Mouse (Mus musculus) left cerebral cortex, postnatal 10 days (tissue): ENCODE data around the gene Rab15. TPM values are rescaled to one million over a fixed set of nuclear protein-coding genes. Genes with fewer than 3 reads are reported as not detected.

ENCODE experiments used
- DNase-seq, 2 experiments: peaks; one replicate each; pipeline ENCODE4 v3.0.0; 2021 to 2022; ENCODE audit warnings: low spot score in 2 of 2, mixed read lengths in 1 of 2; ENCODE audit errors: extremely low spot score in 1 of 2
- intact Hi-C: fragments of 180-260 bp; cut with DNase I; formaldehyde crosslinking; loops from one replicate; pipeline ENCODE4 v1.15.1; 2025
- total RNA-seq, 2 experiments: library from RNA; stranded (reverse); gene quantifications; 2 replicates each; pipeline ENCODE4 v1.2.3; 2021

The Rab15 gene
- total RNA-seq, 2 experiments from 2014 or later = 188 to 199 TPM

DNA sequence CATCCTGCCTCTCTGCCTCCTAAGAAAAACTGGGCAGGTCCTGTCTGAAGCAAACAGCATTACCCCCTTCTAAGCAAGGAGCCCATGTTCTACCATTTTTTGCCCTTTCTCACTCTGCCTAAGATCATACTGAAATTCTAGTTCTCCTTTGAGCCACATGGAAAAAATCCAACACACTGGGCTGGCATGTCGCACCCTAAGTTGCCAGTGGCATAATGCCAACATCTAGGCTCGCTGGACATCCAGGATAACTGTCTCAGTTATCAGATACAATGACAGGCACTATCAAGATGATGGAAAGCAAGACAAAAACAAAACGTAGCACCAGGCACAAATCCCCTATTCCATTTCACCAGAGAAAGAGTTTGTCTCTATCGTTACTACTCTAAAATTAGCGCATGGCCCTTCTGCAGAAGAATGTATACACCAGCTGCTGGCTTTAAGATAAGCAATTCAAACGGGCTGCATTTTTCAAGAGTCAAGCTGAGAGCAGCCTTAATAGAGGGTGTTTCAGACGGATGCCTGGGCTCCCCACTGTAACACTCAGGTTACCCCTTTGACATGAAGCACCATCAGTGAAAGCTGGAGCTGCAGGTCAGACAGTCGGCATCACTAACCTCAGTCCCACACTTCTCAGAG, 32.1 kb downstream of the Rab15 start:
- intact Hi-C loops = no loop called here
- no peak for DNase-seq

DNA sequence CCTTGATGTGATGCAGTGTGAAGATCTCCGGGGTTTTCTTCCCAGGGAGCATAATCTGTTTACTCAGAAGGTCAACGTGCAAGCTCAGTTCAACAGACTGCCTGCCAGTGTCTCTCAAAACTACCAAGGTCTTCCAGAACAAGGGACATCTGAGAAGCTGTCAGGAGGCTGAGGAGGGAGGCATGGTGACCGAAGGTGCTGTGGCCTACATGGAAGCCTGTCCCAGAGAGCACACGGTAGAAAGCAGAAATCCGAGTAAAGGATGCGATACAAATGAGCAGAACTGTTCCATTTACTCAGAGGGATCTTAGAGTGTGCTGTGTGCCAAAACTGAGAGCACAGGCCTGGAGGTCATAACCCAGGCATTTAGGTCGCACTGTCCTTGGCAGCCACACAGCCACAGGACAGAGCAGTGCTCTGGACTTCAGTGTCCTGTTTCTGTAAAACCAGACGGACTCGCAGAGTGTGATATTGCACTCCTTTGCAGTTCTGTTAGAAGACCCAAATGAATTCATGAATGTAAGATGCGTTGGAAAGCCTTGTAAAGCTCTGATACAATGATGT, 38.6 kb downstream of the Rab15 start:
- intact Hi-C loops = no loop called here

DNA sequence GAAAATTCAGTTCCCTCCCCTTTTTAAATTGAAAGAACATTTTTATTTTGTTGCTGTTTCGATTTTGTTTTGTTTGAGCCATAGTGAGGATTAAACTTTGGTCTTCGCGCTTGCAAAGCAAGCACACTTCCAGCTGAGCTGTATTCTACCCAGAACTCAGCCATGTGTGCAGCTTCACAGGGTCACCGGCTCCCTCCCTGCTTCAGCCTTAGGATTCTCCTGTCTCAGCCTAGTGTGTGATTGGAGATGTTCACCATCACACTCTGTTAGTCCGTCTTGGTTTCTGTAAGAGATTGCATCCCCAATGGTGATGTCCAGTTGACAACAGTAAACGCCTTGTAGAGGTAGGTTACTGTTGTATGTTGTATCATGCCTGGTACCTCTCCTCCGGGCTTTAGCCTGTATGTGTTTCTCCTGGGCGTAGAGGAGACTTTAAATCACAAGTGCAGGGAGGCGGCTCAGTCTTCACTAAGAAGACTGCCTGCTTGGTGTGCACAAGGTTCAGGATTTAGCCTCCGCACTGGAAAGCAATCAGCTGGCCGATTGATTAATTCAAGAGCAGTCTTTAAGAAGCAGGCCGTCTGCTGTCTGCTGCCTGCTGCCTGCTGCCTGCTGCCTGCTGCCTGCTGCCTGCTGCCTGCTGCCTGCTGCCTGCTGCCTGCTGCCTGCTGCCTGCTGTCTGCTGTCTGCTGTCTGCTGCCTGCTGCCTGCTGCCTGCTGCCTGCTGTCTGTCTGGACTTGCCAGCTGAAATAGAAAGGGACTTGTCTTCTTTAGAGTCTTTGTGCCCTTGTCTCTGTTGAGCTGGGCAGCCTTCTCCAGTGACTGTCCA, 41.9 kb downstream of the Rab15 start:
- no peak for DNase-seq
- intact Hi-C loops = no loop called here

More for the DNA sequence above, 38.6 kb downstream of the Rab15 start:
- no peak for DNase-seq

DNA sequence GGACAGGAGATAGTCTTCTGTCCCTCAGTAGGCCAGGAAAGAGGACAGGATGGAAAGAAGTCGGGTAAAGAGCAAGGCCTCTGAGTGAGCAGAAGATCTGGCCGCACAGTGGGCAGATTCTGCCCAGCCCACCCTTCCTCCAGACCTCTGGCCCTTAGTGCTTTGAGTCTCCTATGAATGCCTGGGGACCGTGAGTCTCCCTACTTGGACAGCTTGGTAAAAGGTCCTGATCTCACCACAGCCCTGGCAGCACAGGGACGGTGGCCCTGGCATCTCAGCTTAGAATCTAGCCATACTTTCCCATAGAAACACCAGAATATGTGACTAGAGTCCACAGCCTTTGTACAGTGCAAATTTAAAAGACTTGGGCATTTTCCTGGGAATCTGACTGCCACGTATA, 42.8 kb downstream of the Rab15 start:
- no peak for DNase-seq
- intact Hi-C loops = no loop called here

DNA sequence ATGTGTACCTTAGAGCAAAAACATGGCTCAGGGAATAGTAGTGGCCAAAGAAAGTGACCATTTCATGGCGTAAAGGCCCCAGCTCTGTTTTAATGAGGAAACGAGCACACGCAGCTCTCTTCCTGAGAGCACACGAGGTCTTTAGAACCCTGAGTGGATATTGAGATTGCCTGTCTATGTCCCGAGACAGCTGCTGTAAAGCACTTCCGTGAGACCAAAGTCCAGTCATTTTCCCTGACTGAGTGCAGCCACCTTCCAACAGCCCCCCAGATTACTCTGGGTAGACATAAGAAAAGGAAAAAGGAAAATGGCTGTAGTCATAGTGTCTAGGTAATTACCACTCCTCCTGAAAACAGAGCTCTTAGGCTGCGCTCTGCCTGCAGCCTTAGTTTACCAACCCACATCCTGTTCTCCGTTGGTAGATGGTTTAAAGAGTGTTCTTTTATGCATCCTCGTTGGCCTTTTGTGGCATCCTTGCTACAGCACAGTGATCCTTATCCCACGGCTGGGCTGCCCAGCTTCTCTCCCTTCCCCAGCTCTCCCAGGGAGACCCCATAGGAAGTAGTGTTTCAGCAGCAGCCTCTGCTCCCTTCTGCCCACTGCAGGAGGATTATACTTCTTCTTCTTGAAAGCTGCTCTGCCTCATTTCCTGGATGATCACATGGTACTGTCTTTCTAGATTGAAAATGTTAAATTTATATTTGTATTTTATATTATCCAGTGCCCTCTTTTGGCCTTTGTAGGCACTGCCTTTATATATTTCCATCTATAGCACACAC, 44.2 kb downstream of the Rab15 start:
- no peak for DNase-seq
- intact Hi-C loops = no loop called here

DNA sequence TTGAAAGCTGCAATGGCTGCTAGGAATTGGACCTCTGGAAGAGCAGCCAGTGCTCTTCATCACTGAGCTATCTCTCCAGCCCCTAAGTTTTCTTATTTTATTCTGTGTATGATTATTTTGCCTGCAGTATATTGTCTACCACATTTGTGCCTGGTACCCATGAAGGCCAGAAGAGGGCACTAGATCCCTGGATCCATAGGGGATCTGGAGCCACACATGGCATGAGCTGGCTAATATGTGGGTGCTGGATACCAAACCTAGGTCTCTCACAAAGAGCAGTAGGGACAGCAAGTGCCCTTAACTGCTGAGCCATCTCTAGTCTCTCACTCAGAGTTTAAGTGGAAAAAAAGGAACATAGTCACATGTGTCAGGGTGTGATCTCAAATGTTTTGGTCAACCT, 44.9 kb downstream of the Rab15 start:
- no peak for DNase-seq
- intact Hi-C loops = no loop called here

DNA sequence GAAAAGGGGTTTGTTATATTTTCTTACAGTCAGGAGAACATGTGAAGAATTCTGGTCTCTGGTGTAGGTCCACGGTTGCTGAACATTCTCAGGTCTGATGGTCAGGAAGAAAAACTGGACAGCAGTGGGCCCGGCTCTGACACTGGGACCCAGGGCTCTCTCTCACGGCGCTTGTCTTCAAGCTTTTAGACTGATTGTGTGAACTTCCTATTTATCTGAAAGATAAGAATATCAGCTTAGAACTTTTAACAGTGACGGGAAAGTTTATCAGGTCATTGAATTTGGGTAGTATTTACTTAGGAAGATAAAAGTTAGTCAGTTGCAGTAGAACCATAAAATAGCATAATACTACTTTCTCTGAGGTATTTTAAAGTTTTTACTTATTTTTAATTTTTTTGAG, 45.8 kb downstream of the Rab15 start:
- DNase-seq = no peak
- intact Hi-C loops = no loop called here

DNA sequence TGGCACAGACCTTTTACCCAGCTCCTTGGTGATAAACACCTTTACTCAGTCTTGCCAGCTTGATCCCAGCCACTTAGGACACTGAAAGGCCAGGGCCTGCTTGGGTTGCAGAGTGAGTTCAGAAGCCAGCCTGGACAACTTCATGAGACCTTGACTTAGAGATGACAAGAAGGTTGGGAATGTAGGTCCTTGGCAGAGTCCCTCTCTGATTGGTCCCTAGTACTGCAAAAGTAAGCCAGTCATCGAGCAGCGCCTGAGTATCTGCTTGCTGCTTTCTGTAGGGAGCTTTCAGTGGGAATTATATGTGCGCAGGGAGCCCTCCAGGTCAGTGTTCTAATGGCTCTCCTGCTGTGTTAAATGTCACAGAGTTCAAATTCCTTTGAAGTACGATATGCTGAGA, 47.6 kb downstream of the Rab15 start:
- intact Hi-C loops = no loop called here
- no peak for DNase-seq

DNA sequence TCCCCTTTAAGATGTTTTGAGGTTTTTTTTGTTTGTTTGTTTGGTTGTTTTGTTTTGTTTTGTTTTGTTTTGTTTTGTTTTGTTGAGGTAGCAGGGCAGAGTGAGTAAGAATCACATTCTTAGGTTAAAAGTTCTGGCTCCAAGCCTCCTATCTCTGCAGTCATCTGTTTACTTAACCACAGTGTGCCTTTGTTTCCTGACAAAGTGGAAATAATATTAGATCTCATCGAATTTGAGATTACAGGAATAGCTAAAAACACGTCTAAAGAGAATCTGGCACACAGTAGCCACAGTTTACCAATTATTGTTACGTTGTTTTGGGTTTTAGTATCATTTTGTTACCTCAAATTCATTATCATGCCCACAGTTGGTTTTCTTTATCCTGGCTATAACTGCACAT, 48.1 kb downstream of the Rab15 start:
- DNase-seq = no peak
- intact Hi-C loops = no loop called here

DNA sequence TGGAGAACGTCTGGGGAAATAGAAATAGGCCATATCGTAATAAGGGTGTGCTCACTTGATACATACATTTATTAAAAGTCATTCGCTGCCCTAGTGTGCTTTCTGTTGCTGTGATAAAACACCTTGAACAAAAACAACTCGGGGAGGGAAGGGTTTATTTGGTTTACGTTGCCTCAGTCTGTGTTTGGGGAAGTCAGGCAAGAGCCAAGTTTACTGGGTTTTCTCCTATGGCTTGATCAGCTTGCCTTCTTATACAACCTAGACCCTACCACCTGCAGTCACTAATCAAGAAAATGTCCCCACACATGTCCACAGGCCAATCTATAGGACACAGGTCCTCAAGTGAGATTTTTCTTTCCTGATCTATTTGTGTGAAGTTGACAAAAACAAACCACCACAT, 51.2 kb downstream of the Rab15 start:
- intact Hi-C loops = no loop called here
- no peak for DNase-seq

DNA sequence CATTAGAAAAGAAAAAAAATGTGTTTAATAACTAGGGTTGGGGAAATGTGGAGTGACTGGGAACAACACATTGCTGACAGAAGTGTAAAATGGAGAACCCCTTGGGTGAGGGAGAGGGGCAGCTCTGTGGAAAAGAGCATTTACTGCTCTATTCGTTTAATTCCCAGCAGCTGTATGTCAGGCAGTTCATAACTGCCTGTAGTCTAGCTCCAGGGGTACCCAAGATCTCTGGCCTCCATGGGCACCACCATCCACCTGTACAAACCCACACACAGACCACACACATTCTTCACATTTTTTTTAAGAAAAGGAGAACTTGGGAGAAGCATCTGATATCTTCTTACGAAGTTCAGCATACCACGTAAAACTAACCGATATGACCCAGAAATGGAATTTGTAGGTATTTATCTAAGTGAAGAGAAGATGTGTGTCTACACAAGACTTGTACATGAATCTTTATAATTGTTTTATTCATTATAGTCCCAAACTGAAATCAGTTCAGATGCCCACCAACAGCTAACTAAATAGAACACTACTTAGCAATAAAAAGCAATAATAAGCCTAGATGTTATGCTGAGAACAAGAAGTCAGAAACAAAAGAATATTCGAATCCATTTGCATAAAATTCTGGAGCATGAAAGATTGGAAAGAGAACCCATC, 51.7 kb downstream of the Rab15 start:
- no peak for DNase-seq

DNA sequence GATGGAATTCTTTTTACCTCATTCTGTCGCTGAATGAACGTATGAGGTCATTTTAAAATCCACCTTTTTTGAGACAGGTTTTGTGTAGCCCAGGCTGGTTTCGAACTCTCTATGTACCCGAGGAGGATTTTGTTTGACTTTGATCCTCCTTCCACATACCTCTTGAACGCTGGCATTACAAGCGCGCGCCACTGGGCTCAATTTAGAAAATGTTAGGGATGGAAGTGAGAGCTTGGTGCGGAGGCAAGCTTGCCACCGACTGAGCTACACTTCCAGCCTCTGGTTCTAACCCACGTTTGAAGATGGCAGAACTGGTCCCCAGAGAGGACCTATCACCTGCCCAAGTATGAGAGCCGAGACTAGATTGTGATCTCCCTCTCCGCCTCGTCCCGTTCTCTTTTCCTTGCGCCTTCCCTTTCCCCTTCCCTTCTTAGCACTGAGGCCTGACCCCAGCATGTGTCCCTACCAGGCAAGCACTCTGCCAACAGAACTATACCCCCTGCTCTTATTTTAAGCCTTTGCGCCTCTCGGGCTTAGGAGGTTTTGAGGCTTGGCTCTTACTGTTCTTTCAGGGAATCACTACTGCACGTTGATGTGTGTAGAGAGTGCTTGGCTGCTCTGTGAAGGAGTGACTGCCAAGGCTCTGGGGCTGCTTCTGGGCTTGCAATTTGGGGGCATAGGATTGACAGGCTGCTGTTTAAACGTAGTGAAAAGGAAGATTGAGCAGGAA, 56.6 kb downstream of the Rab15 start:
- no peak for DNase-seq
- intact Hi-C loops = no loop called here

More for the DNA sequence above, 51.7 kb downstream of the Rab15 start:
- intact Hi-C loops = no loop called here

DNA sequence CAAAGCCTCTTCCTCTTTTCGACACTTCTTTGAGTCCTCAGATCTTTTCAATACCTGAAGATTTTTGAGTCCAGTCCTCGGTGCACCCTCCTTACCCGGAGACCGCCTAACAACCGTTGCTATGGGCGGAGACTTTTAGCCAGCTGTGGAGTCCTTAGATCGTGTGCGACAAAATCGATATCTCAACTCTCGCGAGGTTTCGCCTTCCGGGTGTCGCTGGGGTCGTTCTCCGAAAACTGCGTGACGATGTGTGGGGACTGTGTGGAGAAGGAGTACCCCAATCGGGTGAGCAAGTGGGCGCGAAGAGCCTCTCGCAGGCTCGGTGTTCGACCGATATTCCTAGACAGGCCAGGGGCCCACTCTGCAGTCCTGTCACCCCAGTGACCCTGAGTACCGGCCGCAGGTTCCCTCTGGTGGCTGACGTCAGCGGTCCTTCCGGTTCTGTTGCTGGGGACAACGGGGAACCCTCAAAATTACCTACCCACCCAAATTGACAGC, 57.3 kb downstream of the Rab15 start, which contains the start of the genes Churc1 and Fntb:
Gene Churc1 (plus strand): TSS at position 185 of the 498 bp plus-strand sequence.
Gene Fntb (plus strand): TSS at position 236 of the 498 bp plus-strand sequence.
- DNase-seq = peak; percentile 89 to 95
- intact Hi-C loops = no loop called here

DNA sequence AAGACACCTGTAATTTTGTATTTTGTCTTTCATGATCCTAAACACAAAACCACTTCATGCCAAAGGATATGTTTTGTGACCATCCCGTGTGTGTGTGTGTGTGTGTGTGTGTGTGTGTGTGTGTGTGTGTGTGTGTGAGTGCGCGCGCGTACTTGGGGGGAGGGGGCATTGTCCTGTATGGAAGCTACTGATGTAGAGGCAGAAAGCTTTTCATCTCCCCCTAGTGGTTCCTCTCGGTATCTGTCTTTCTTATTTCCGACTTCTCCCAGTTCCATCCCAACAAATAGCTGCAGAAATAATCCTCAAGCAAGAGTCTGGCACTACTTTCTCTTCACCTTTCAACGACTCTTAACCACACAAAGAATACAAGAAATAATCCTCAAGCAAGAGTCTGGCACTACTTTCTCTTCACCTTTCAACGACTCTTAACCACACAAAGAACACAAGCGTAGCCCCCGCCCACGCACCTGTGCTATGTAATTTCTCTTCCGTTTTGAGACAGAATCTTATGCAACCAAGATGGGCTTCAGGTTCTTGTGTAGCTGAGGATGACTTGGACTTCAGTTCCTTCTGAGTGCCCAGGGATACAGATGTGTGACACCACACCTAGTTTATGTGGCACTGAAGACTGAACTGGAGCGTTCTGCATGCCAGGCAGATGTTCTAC, 69.9 kb downstream of the Rab15 start:
- intact Hi-C loops = no loop called here
- peak; percentile 45 to 74 for DNase-seq

DNA sequence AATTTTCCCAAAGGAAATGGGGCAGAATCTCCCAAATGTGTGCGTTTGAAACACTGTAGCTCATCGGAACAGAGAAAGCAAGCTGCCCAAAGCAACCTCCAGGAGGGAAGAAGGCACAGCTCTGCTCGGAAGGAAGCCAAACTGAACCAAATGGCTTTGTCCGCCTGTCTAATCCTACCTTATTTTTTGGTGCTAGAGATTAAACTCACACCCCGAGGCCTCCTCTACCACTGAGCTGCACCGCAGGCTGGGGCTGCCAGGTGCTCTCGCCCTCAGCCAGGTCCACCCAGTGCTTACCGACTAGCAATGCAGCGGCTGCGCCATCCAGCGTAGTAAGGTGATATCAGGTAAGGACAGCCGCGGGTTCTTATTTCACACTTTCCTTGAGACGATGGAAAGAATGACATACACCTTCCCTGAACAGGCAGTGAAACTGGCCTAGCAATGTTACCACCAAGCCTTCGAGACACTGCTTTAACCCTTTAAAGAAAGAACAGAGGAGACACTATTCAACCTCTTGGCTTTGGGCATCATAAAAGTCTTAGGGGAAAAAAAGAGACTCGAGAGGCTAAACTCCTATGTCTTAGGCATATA, 71.7 kb downstream of the Rab15 start:
- intact Hi-C loops = no loop called here
- DNase-seq = no peak
